ENCODE assay signal across 27 mouse cellular contexts in the genomic region with DNA sequence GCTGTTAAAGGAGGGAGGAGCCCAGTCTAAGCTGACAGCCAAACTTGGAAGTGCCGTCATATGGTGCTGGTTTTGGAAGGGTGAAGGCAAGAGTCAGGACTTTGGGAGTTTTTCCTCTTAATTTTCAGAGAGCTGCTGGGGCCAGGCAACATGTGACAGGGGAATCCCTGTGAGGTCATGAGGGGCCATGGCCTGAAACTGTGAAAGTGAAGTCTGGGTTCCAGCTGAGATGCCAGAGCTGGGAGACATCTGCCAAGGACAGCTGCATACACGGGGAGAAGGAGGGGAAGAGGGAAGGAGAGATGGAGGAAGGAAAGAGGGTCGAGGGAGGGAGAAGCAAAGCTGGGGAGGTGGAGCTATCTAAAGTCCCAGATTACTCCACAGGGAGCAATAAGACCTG. TPM values are rescaled to one million over a fixed set of nuclear protein-coding genes. Genes with fewer than 3 reads are reported as not detected.
DNase-seq lines count a peak whose midpoint lies in the region; ATAC-seq and TF ChIP-seq lines count a peak whose summit lies in the region.
"Had no signal": no experiment of that assay in that cellular context is flagged by ENCODE, and none has a peak within 500 bp of the region (broad histone marks: within the 10 kb centered on the region; RNA-seq: fewer than 3 reads in every experiment).

No protein-coding gene starts in this region.

- H3K27me3 ChIP-seq in lung, embryonic 14.5 days (ENCODE audit: insufficient read depth, low read length), result no peaks in the 10 kb centered on the region
- H3K27me3 ChIP-seq in CH12.LX (replicated peaks), result no peaks in the 10 kb centered on the region
- H3K27me3 ChIP-seq: embryonic facial prominence, embryonic 12.5 days; hindbrain, embryonic 15.5 days; kidney, embryonic 15.5 days; limb, embryonic 12.5 days; liver, embryonic 15.5 days; midbrain, embryonic 15.5 days had no signal

- H3K27ac ChIP-seq in gastrocnemius, adult 2 months, result no peak overlapping the region
- H3K27ac ChIP-seq in lung, embryonic 14.5 days (ENCODE audit: low read depth), result no peak overlapping the region
- peak overlapping the region; percentile 47; the same call in 1 of the 2 replicates for H3K27ac ChIP-seq in CH12.LX (ENCODE audit: insufficient read depth, low read depth)
- H3K27ac ChIP-seq: embryonic facial prominence, embryonic 12.5 days; hindbrain, embryonic 10.5 days; hindbrain, embryonic 15.5 days; kidney, embryonic 15.5 days; left cerebral cortex, adult 2 months; limb, embryonic 12.5 days; liver, embryonic 15.5 days; midbrain, embryonic 15.5 days had no signal

- DNase-seq in gastrocnemius, adult 2 months, result peak; percentile 23
- DNase-seq in gastrocnemius, postnatal 4 days (ENCODE audit: low spot score in 2 of 2), result no peak
- peak; percentile 19 for DNase-seq in lung, embryonic 14.5 days
- DNase-seq in lung, adult 18-20 months, result no peak
- peak; percentile 31 for DNase-seq in CH12.LX (ENCODE audit: extremely low read depth)
- peak; percentile 49 for DNase-seq in lung, postnatal 10 days
- no peak for DNase-seq in urinary bladder, postnatal 25 days (ENCODE audit: low spot score)
- DNase-seq: B cell, adult 2 months; cerebellum, adult 11 months; cerebellum, adult 9-10 months; cerebellum, postnatal 36 days; heart, adult 18-20 months; kidney, adult 11 months; kidney, postnatal 25 days; spleen, adult 18-20 months; thymus, postnatal 25 days had no signal

- no peaks in the 10 kb centered on the region for H3K4me1 ChIP-seq in lung, embryonic 14.5 days (ENCODE audit: insufficient read depth)
- peaks cover 24 to 66% of the 10 kb centered on the region in 2 experiments for H3K4me1 ChIP-seq in CH12.LX (ENCODE audit: control insufficient read depth in 1 of 2, insufficient read depth in 2 of 2)
- H3K4me1 ChIP-seq: embryonic facial prominence, embryonic 12.5 days; hindbrain, embryonic 15.5 days; midbrain, embryonic 15.5 days had no signal

- 26% methylated on average over 3 of the region's 3 CpGs for WGBS in lung, embryonic 14.5 days

- no peak overlapping the region for H3K4me3 ChIP-seq in gastrocnemius, adult 2 months
- no peak overlapping the region for H3K4me3 ChIP-seq in lung, embryonic 14.5 days (ENCODE audit: low read depth, low read length)
- H3K4me3 ChIP-seq in CH12.LX (replicated peaks in 1 of 3; ENCODE audit: low read depth in 2 of 3, low read length in 2 of 3, poor library complexity in 1 of 3), result no peak overlapping the region
- H3K4me3 ChIP-seq: embryonic facial prominence, embryonic 12.5 days; hindbrain, embryonic 10.5 days; hindbrain, embryonic 15.5 days; kidney, embryonic 15.5 days; left cerebral cortex, adult 2 months; limb, embryonic 12.5 days; liver, embryonic 15.5 days; midbrain, embryonic 15.5 days had no signal

- intact Hi-C loops in gastrocnemius, adult 2 months (cut with DNase I), result no loop called here

- dilution Hi-C loops in CH12.LX (cut with MboI; ENCODE audit: extremely low pct_ligation_motif_present, extremely low pct_unique_long_range_greater_than_20kb, low sequenced_read_pairs), result no loop called here

- no peak for TF ChIP-seq POLR2A in CH12.LX (IDR thresholded peaks at IDR 0.05; ENCODE audit: low read depth, low read length)

- no peak for ATAC-seq in lung, embryonic 14.5 days (ENCODE audit: insufficient read depth)
- ATAC-seq: forebrain, embryonic 14.5 days; inflammation-experienced regulatory T-cells, adult 6 months; midbrain, embryonic 15.5 days had no signal

- no peak for TF ChIP-seq CTCF in gastrocnemius, adult 2 months (IDR thresholded peaks at IDR 0.05)
- no peak for TF ChIP-seq CTCF in lung, embryonic 14.5 days (IDR thresholded peaks at IDR 0.05; ENCODE audit: low read depth)
- TF ChIP-seq CTCF in CH12.LX (conservative IDR thresholded peaks at IDR 0.05 in 1 of 2, IDR thresholded peaks at IDR 0.05 in 1 of 2; ENCODE audit: low read depth in 2 of 2, low read length in 2 of 2), result no peak

- no peaks in the 10 kb centered on the region for H3K9me3 ChIP-seq in lung, embryonic 14.5 days (ENCODE audit: low read depth, low read length)
- H3K9me3 ChIP-seq in CH12.LX (replicated peaks; ENCODE audit: low read length), result peaks cover 17% of the 10 kb centered on the region
- H3K9me3 ChIP-seq: embryonic facial prominence, embryonic 12.5 days; hindbrain, embryonic 15.5 days; kidney, embryonic 15.5 days; limb, embryonic 12.5 days; liver, embryonic 15.5 days; midbrain, embryonic 15.5 days had no signal

- no peak for TF ChIP-seq RAD21 in CH12.LX (IDR thresholded peaks at IDR 0.05; ENCODE audit: low read depth, low read length)

- peak; percentile 51 for TF ChIP-seq EP300 in CH12.LX (IDR thresholded peaks at IDR 0.05; ENCODE audit: low read length)

- H3K79me2 ChIP-seq in CH12.LX (replicated peaks; ENCODE audit: control insufficient read depth, extremely low read depth, insufficient read depth, poor library complexity, severe bottlenecking), result no peaks in the 10 kb centered on the region

- H3K36me3 ChIP-seq in lung, embryonic 14.5 days (ENCODE audit: insufficient read depth), result no peaks in the 10 kb centered on the region
- no peaks in the 10 kb centered on the region for H3K36me3 ChIP-seq in CH12.LX (replicated peaks in 1 of 2; ENCODE audit: control insufficient read depth in 1 of 2, insufficient read depth in 1 of 2, low read length in 1 of 2)
- H3K36me3 ChIP-seq: embryonic facial prominence, embryonic 12.5 days; hindbrain, embryonic 10.5 days; hindbrain, embryonic 15.5 days; kidney, embryonic 15.5 days; limb, embryonic 12.5 days; liver, embryonic 15.5 days; midbrain, embryonic 15.5 days had no signal

- no peak overlapping the region for H3K4me2 ChIP-seq in lung, embryonic 14.5 days
- peak overlapping the region; percentile 19 for H3K4me2 ChIP-seq in CH12.LX (ENCODE audit: insufficient read depth, low read depth, poor library complexity, severe bottlenecking)
- H3K4me2 ChIP-seq: embryonic facial prominence, embryonic 12.5 days; heart, embryonic 11.5 days; hindbrain, embryonic 15.5 days; kidney, embryonic 15.5 days; limb, embryonic 12.5 days; liver, embryonic 15.5 days; midbrain, embryonic 15.5 days had no signal

- in situ Hi-C loops in CH12.LX (cut with MboI; ENCODE audit: low pct_ligation_motif_present, low pct_unique_long_range_greater_than_20kb, low sequenced_read_pairs), result no loop called here

- H3K9ac ChIP-seq in lung, embryonic 14.5 days, result no peak overlapping the region
- peak overlapping the region; percentile 9; the same call in 1 of the 2 replicates for H3K9ac ChIP-seq in CH12.LX (ENCODE audit: insufficient read depth, low read depth)
- H3K9ac ChIP-seq: embryonic facial prominence, embryonic 12.5 days; hindbrain, embryonic 15.5 days; kidney, embryonic 15.5 days; limb, embryonic 12.5 days; liver, embryonic 15.5 days; midbrain, embryonic 15.5 days had no signal

TF ChIP-seq in CH12.LX, 34 proteins besides CTCF, POLR2A, EP300 and RAD21:
- TF ChIP-seq JUN (IDR thresholded peaks at IDR 0.05; ENCODE audit: insufficient read depth, low read depth, low read length) (no peak), GABPA (IDR thresholded peaks at IDR 0.05; ENCODE audit: insufficient replicate concordance, low read depth, low read length) (no peak), SIN3A (IDR thresholded peaks at IDR 0.05; ENCODE audit: low read length) (peak; percentile 67), ZNF384 (IDR thresholded peaks at IDR 0.05; ENCODE audit: low read depth, low read length) (no peak), ETS1 (conservative IDR thresholded peaks at IDR 0.05; ENCODE audit: low read depth, low read length) (peak; percentile 93), TCF12 (IDR thresholded peaks at IDR 0.05; ENCODE audit: low read depth, low read length) (peak; percentile 87), PAX5 (IDR thresholded peaks at IDR 0.05; ENCODE audit: low read length) (no peak), MYC (IDR thresholded peaks at IDR 0.05; ENCODE audit: low read depth, low read length) (peak; percentile 54; the same call in 1 of the 2 replicates), IRF4 (IDR thresholded peaks at IDR 0.05; ENCODE audit: low read depth, low read length) (peak; percentile 75), MXI1 (IDR thresholded peaks at IDR 0.05; ENCODE audit: low read depth, low read length) (0 out of 2 replicates have a peak, but pooled peaks have one; percentile 35), NRF1 (IDR thresholded peaks at IDR 0.05; ENCODE audit: low read depth, low read length) (no peak), MEF2A (IDR thresholded peaks at IDR 0.05; ENCODE audit: borderline replicate concordance, low read depth, low read length) (peak; percentile 63; the same call in 1 of the 2 replicates), BHLHE40 (IDR thresholded peaks at IDR 0.05; ENCODE audit: low read depth, low read length) (peak; percentile 69), USF1 (IDR thresholded peaks at IDR 0.05; ENCODE audit: low read depth, low read length) (peak; percentile 65), UBTF (IDR thresholded peaks at IDR 0.05; ENCODE audit: low read depth, low read length) (no peak)

RNA-seq across cellular contexts. Expression of gene Sowahc, which starts 16.0 kb away (rescaled TPM):
- total RNA-seq in gastrocnemius, adult 2 months (2021), result under 1 TPM; 0.75 to 0.77 TPM
- 1 to 10 TPM; 5.5 to 5.9 TPM for total RNA-seq in gastrocnemius, postnatal 4 days (2021)
- 9.5 and 10.5 TPM in 2 replicates for polyA plus RNA-seq in lung, embryonic 14.5 days (2014; fragmentation: Nextera tagmentation; extraction: Ambion mirVana)
- total RNA-seq in CH12.LX (2012; rRNA removed) (25.1 and 25.9 TPM in 2 replicates), CH12.LX (2014; rRNA removed) (50.0 and 52.2 TPM in 2 replicates)
- 19.1 and 19.9 TPM in 2 replicates for polyA plus RNA-seq in CH12.LX (2012; ENCODE audit: insufficient read length, low read depth)

RNA-seq across cellular contexts. Expression of gene Sept10, which starts 16.1 kb away (rescaled TPM):
- 1 to 10 TPM; 6.0 to 7.6 TPM for total RNA-seq in gastrocnemius, adult 2 months (2021)
- total RNA-seq in gastrocnemius, postnatal 4 days (2021), result 10 to 100 TPM; 42.5 to 46.4 TPM
- polyA plus RNA-seq in lung, embryonic 14.5 days (2014; fragmentation: Nextera tagmentation; extraction: Ambion mirVana), result 68.5 and 69.4 TPM in 2 replicates
- total RNA-seq in CH12.LX (2012; rRNA removed), result 8.5 and 10.3 TPM in 2 replicates
- 13.1 and 14.9 TPM in 2 replicates for total RNA-seq in CH12.LX (2014; rRNA removed)
- 6.9 and 8.9 TPM in 2 replicates for polyA plus RNA-seq in CH12.LX (2012; ENCODE audit: insufficient read length, low read depth)

Comparison
In these comparisons a context has a peak if more than half of its experiments do, and no peak if none do; other contexts are left out.
1. DNase-seq: peak in gastrocnemius, adult 2 months (single experiment), lung, embryonic 14.5 days (single experiment), CH12.LX (single experiment) and lung, postnatal 10 days (single experiment); none in gastrocnemius, postnatal 4 days (0 of 2), lung, adult 18-20 months (0 of 2) and urinary bladder, postnatal 25 days (single experiment).